Mouse (Mus musculus) cortical plate, adult 2 months (tissue): ENCODE results near the gene Tbcd.

Experiments used
- CTCF ChIP-seq: fragments of 200-500 bp; IDR thresholded peaks from 2 replicates; pipeline ENCODE4 v1.5.1; 2011; ENCODE audit warnings: mild to moderate bottlenecking, control low read depth, low read length; ENCODE audit not compliant: insufficient read depth; ENCODE audit errors: extremely low read depth
- POLR2A ChIP-seq: fragments of 200-500 bp; IDR thresholded peaks from 2 replicates; pipeline ENCODE4 v1.6.1; 2011; ENCODE audit warnings: mild to moderate bottlenecking, low read length, control low read depth; ENCODE audit not compliant: insufficient read depth; ENCODE audit errors: extremely low read depth

- TF ChIP-seq CTCF = no peak
- TF ChIP-seq POLR2A = no peak
These were observed 153.9 kb downstream of the Tbcd start for GRCm38 (mm10) chr11:121605604-121606003.
